Mouse (Mus musculus): Measurements from ENCODE around the gene Aoc1.
"Not testable (repeated sequence)": the region's sequence is repeated elsewhere in the genome, so short reads cannot be mapped to it uniquely, and the experiment has no call there.

DNA sequence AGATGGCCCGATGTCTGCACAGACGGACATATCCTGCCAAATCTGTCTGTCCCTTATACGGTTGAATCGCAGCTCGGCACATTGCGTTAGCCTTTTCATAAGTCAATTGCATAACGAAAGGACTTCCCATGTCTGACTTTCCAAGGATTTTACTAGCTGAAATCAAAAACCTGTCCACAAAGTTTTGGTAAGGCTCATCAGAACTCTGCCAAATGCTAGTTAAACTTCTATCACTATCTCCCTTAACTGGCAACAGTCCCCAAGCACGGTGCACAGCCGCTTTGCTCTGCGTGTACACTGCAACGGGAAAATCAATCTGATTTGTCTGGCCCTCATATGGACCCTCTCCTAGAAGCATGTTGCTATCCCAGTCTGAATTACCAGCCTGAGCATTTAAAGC lies 28.6 kb downstream of the Aoc1 start:
- not testable (repeated sequence) for TF ChIP-seq CTCF (IDR thresholded peaks at IDR 0.05; ENCODE audit: low read depth); EP300 (optimal IDR thresholded peaks at IDR 0.05)
